Mouse (Mus musculus) left cerebral cortex, postnatal 4 days (tissue): ENCODE measurements around the gene Mast1. TPM values are rescaled to one million over a fixed set of nuclear protein-coding genes. Genes with fewer than 3 reads are reported as not detected.
A peak's percentile ranks its signal among the peaks of the same experiment; 100 is the strongest.
"Not testable (repeated sequence)": the region's sequence is repeated elsewhere in the genome, so short reads cannot be mapped to it uniquely, and the experiment has no call there.

Experiments used
- DNase-seq: peaks from one replicate; pipeline ENCODE4 v3.0.0-alpha.2; 2022
- intact Hi-C: fragments of 180-260 bp; cut with DNase I; formaldehyde crosslinking; loops from one replicate; pipeline ENCODE4 v1.15.1; 2025
- total RNA-seq, 2 experiments: library from RNA; stranded (reverse); gene quantifications; 2 replicates each; pipeline ENCODE4 v1.2.3; 2021

The Mast1 gene
- total RNA-seq, 2 experiments from 2014 or later, result 195 to 210 TPM

- intact Hi-C loops, result no loop called here
- no peak for DNase-seq
These were observed 25.3 kb downstream of the Mast1 start for GRCm38 (mm10) chr8:84911854-84912253.

- intact Hi-C loops, result no loop called here
These were observed 26.6 kb downstream of the Mast1 start for GRCm38 (mm10) chr8:84910551-84910950.

GRCm38 (mm10) chr8:84909949-84910348 is 27.2 kb downstream of the Mast1 start:
- intact Hi-C loops, result no loop called here
- DNase-seq, result no peak

More at GRCm38 (mm10) chr8:84910551-84910950, 26.6 kb downstream of the Mast1 start:
- no peak for DNase-seq

GRCm38 (mm10) chr8:84909162-84909767 is 27.9 kb downstream of the Mast1 start:
- intact Hi-C loops, result no loop called here
- no peak for DNase-seq

- intact Hi-C loops, result no loop called here
- DNase-seq, result peak; percentile 95
These were observed 28.6 kb downstream of the Mast1 start, which contains the start of gene Dnase2a for GRCm38 (mm10) chr8:84908421-84909161. Dnase2a (plus strand) TSS chr8:84908560.

GRCm38 (mm10) chr8:84907979-84908378 is 29.2 kb downstream of the Mast1 start:
- DNase-seq, intact Hi-C loops: not testable (repeated sequence)

GRCm38 (mm10) chr8:84907493-84907892 is 29.7 kb downstream of the Mast1 start:
- no peak for DNase-seq
- intact Hi-C loops, result no loop called here

- DNase-seq, result no peak
- intact Hi-C loops, result no loop called here
These were observed 30.1 kb downstream of the Mast1 start for GRCm38 (mm10) chr8:84907037-84907436.

GRCm38 (mm10) chr8:84904351-84904750 is 32.8 kb downstream of the Mast1 start:
- intact Hi-C loops, result no loop called here
- no peak for DNase-seq

- DNase-seq, result peak; percentile 97
- intact Hi-C loops, result no loop called here
These were observed 34.1 kb downstream of the Mast1 start for GRCm38 (mm10) chr8:84902920-84903661.

GRCm38 (mm10) chr8:84902367-84902919 is 34.7 kb downstream of the Mast1 start:
- no peak for DNase-seq
- intact Hi-C loops, result no loop called here

GRCm38 (mm10) chr8:84901752-84902151 is 35.4 kb downstream of the Mast1 start, which contains the start of gene Klf1:
Klf1 (plus strand) TSS chr8:84901928.
- DNase-seq, result no peak
- intact Hi-C loops, result no loop called here

- DNase-seq, result no peak
- intact Hi-C loops, result no loop called here
These were observed 36.1 kb downstream of the Mast1 start for GRCm38 (mm10) chr8:84901071-84901470.

GRCm38 (mm10) chr8:84895963-84896362 is 41.2 kb downstream of the Mast1 start:
- DNase-seq, result no peak
- intact Hi-C loops, result no loop called here

GRCm38 (mm10) chr8:84893709-84894134 is 43.4 kb downstream of the Mast1 start, which contains the start of gene Gcdh:
Gcdh (minus strand) TSS chr8:84893921.
- intact Hi-C loops, result no loop called here
- DNase-seq, result peak; percentile 87

- intact Hi-C loops, result no loop called here
- no peak for DNase-seq
These were observed 44.0 kb downstream of the Mast1 start for GRCm38 (mm10) chr8:84892993-84893708.

- intact Hi-C loops, result no loop called here
- no peak for DNase-seq
These were observed 48.0 kb downstream of the Mast1 start for GRCm38 (mm10) chr8:84889141-84889540.

- intact Hi-C loops, result no loop called here
- no peak for DNase-seq
These were observed 48.9 kb downstream of the Mast1 start for GRCm38 (mm10) chr8:84888280-84888679.

- intact Hi-C loops, result no loop called here
- no peak for DNase-seq
These were observed 52.4 kb downstream of the Mast1 start for GRCm38 (mm10) chr8:84884728-84885127.

- no peak for DNase-seq
- intact Hi-C loops, result no loop called here
These were observed 58.2 kb downstream of the Mast1 start for GRCm38 (mm10) chr8:84878915-84879314.
